22 mouse cellular contexts compared by ENCODE assay signal in genomic region chr9:83575403-83575802, GRCm38 (mm10). TPM values are rescaled to one million over a fixed set of nuclear protein-coding genes. Genes with fewer than 3 reads are reported as not detected.
DNase-seq lines count a peak whose midpoint lies in the region; ATAC-seq and TF ChIP-seq lines count a peak whose summit lies in the region.
"Had no signal": no experiment of that assay in that cellular context is flagged by ENCODE, and none has a peak within 500 bp of the region (broad histone marks: within the 10 kb centered on the region; RNA-seq: fewer than 3 reads in every experiment).

No protein-coding gene starts in this region.

- H3K4me1 ChIP-seq in liver, adult 2 months (ENCODE audit: control insufficient read depth, insufficient read depth, low read length), result peaks cover 14% of the 10 kb centered on the region
- H3K4me1 ChIP-seq in liver, embryonic 11.5 days (replicated peaks; ENCODE audit: control insufficient read depth, insufficient read depth, low read length), result peaks cover 3% of the 10 kb centered on the region; the same call in 1 of the 2 replicates
- H3K4me1 ChIP-seq in midbrain, embryonic 16.5 days (ENCODE audit: control insufficient read depth, insufficient read depth, low read length), result peaks cover 5% of the 10 kb centered on the region
- no peaks in the 10 kb centered on the region; the same call in 1 of the 2 replicates for H3K4me1 ChIP-seq in midbrain, embryonic 11.5 days (ENCODE audit: control insufficient read depth, insufficient read depth, low read length)
- H3K4me1 ChIP-seq in embryonic fibroblast, embryonic 13.5 days (ENCODE audit: control insufficient read depth, insufficient read depth, low read length), result peaks cover 32% of the 10 kb centered on the region
- H3K4me1 ChIP-seq: embryonic facial prominence, embryonic 15.5 days had no signal

- 31% methylated on average over 4 of the region's 4 CpGs for WGBS in liver, adult 2 months
- WGBS in liver, embryonic 11.5 days, result 72% methylated on average over 4 of the region's 4 CpGs
- 94% methylated on average over 4 of the region's 4 CpGs for WGBS in midbrain, embryonic 16.5 days
- WGBS in midbrain, embryonic 11.5 days, result 94% methylated on average over 4 of the region's 4 CpGs

- TF ChIP-seq POLR2A in liver, adult 2 months (IDR thresholded peaks at IDR 0.05; ENCODE audit: extremely low read depth, insufficient read depth, low read length), result no peak
- no peak for TF ChIP-seq POLR2A in embryonic fibroblast, embryonic 13.5 days (IDR thresholded peaks at IDR 0.05; ENCODE audit: low read depth, low read length)

- no peak overlapping the region for H3K9ac ChIP-seq in liver, adult 2 months (ENCODE audit: low read depth, low read length)
- no peak overlapping the region for H3K9ac ChIP-seq in liver, embryonic 11.5 days (ENCODE audit: low read depth, low read length)
- H3K9ac ChIP-seq in midbrain, embryonic 16.5 days (ENCODE audit: low read depth, low read length), result no peak overlapping the region
- no peak overlapping the region for H3K9ac ChIP-seq in midbrain, embryonic 11.5 days (ENCODE audit: low read length)
- H3K9ac ChIP-seq: embryonic facial prominence, embryonic 15.5 days; forebrain, embryonic 15.5 days; heart, embryonic 15.5 days; hindbrain, embryonic 14.5 days had no signal

- peaks cover 3% of the 10 kb centered on the region; the same call in 1 of the 2 replicates for H3K79me2 ChIP-seq in liver, adult 2 months (ENCODE audit: control insufficient read depth, insufficient read depth, low read length)

- H3K27ac ChIP-seq in liver, adult 2 months (replicated peaks; ENCODE audit: insufficient read depth, low read depth, low read length), result peak overlapping the region; percentile 57
- H3K27ac ChIP-seq in liver, embryonic 11.5 days (ENCODE audit: low read depth, low read length), result no peak overlapping the region
- H3K27ac ChIP-seq in midbrain, embryonic 16.5 days (ENCODE audit: low read length), result no peak overlapping the region
- no peak overlapping the region for H3K27ac ChIP-seq in midbrain, embryonic 11.5 days (ENCODE audit: low read depth, low read length)
- H3K27ac ChIP-seq in embryonic fibroblast, embryonic 13.5 days (ENCODE audit: insufficient read depth, low read length), result peak overlapping the region; percentile 37; the same call in 1 of the 2 replicates
- H3K27ac ChIP-seq: embryonic facial prominence, embryonic 15.5 days; forebrain, embryonic 15.5 days; heart, embryonic 10.5 days; hindbrain, embryonic 10.5 days; hindbrain, embryonic 14.5 days had no signal

- no peak for ATAC-seq in liver, embryonic 11.5 days (replicated peaks; ENCODE audit: low FRiP score)
- ATAC-seq in midbrain, embryonic 16.5 days, result 0 out of 2 replicates have a peak, but pooled peaks have one; percentile 8
- no peak for ATAC-seq in midbrain, embryonic 11.5 days (ENCODE audit: low FRiP score)
- ATAC-seq: CD4-positive, CD25-positive, alpha-beta regulatory T cell, adult 4 months; forebrain, embryonic 15.5 days had no signal

- H3K4me3 ChIP-seq in liver, adult 2 months (ENCODE audit: insufficient read depth, low read depth, low read length), result no peak overlapping the region
- no peak overlapping the region for H3K4me3 ChIP-seq in liver, embryonic 11.5 days (ENCODE audit: low read depth, low read length)
- H3K4me3 ChIP-seq in midbrain, embryonic 16.5 days (ENCODE audit: low read depth, low read length), result no peak overlapping the region
- no peak overlapping the region for H3K4me3 ChIP-seq in midbrain, embryonic 11.5 days (ENCODE audit: low read depth, low read length)
- no peak overlapping the region for H3K4me3 ChIP-seq in embryonic fibroblast, embryonic 13.5 days (ENCODE audit: insufficient read depth, low read length)
- H3K4me3 ChIP-seq: embryonic facial prominence, embryonic 15.5 days; forebrain, embryonic 15.5 days; heart, embryonic 10.5 days; heart, embryonic 15.5 days; hindbrain, embryonic 10.5 days had no signal

- TF ChIP-seq CTCF in liver, adult 2 months (IDR thresholded peaks at IDR 0.05; ENCODE audit: low read depth, low read length), result no peak
- TF ChIP-seq CTCF in embryonic fibroblast, embryonic 13.5 days (IDR thresholded peaks at IDR 0.05; ENCODE audit: borderline replicate concordance, insufficient read depth, low read length), result no peak

- H3K36me3 ChIP-seq in liver, adult 2 months (ENCODE audit: control insufficient read depth, insufficient read depth, low read length), result peaks cover 5% of the 10 kb centered on the region; the same call in 1 of the 2 replicates
- H3K36me3 ChIP-seq in liver, embryonic 11.5 days (ENCODE audit: control insufficient read depth, insufficient read depth, low read length), result no peaks in the 10 kb centered on the region
- no peaks in the 10 kb centered on the region for H3K36me3 ChIP-seq in midbrain, embryonic 16.5 days (ENCODE audit: control insufficient read depth, insufficient read depth, low read length)
- no peaks in the 10 kb centered on the region for H3K36me3 ChIP-seq in midbrain, embryonic 11.5 days (ENCODE audit: control insufficient read depth, insufficient read depth, low read length)
- H3K36me3 ChIP-seq: embryonic facial prominence, embryonic 15.5 days; forebrain, embryonic 15.5 days; G1E; heart, embryonic 10.5 days; heart, embryonic 15.5 days; hindbrain, embryonic 10.5 days had no signal

- H3K9me3 ChIP-seq in liver, embryonic 11.5 days (ENCODE audit: control insufficient read depth, low read length), result no peaks in the 10 kb centered on the region
- H3K9me3 ChIP-seq in midbrain, embryonic 16.5 days (replicated peaks; ENCODE audit: control insufficient read depth, low read length, poor library complexity, severe bottlenecking), result no peaks in the 10 kb centered on the region
- H3K9me3 ChIP-seq in midbrain, embryonic 11.5 days (ENCODE audit: control insufficient read depth, low read length), result no peaks in the 10 kb centered on the region
- H3K9me3 ChIP-seq: embryonic facial prominence, embryonic 15.5 days; forebrain, embryonic 15.5 days; G1E; heart, embryonic 10.5 days; heart, embryonic 15.5 days; hindbrain, embryonic 10.5 days had no signal

- no peaks in the 10 kb centered on the region for H3K27me3 ChIP-seq in liver, adult 2 months (ENCODE audit: control insufficient read depth, insufficient read depth, low read length)
- no peaks in the 10 kb centered on the region for H3K27me3 ChIP-seq in liver, embryonic 11.5 days (replicated peaks; ENCODE audit: control insufficient read depth, insufficient read depth, low read length)
- H3K27me3 ChIP-seq in midbrain, embryonic 16.5 days (ENCODE audit: control insufficient read depth, insufficient read depth, low read depth, low read length), result no peaks in the 10 kb centered on the region
- H3K27me3 ChIP-seq in midbrain, embryonic 11.5 days (ENCODE audit: control insufficient read depth, insufficient read depth, low read length), result no peaks in the 10 kb centered on the region
- H3K27me3 ChIP-seq: embryonic facial prominence, embryonic 15.5 days; forebrain, embryonic 15.5 days; heart, embryonic 15.5 days had no signal

- no peak overlapping the region for H3K4me2 ChIP-seq in liver, embryonic 11.5 days
- no peak overlapping the region for H3K4me2 ChIP-seq in midbrain, embryonic 16.5 days (ENCODE audit: low read length)
- no peak overlapping the region for H3K4me2 ChIP-seq in midbrain, embryonic 11.5 days
- H3K4me2 ChIP-seq: embryonic facial prominence, embryonic 15.5 days; forebrain, embryonic 15.5 days; heart, embryonic 15.5 days; hindbrain, embryonic 14.5 days had no signal

- peak; percentile 87 for DNase-seq in liver, adult 2 months (ENCODE audit: extremely low read depth, low read depth, low spot score)
- DNase-seq in liver, embryonic 11.5 days (ENCODE audit: low spot score), result no peak
- no peak for DNase-seq in midbrain, embryonic 11.5 days (ENCODE audit: low spot score, missing footprints)
- DNase-seq in kidney, adult 18-20 months, result no peak
- DNase-seq in kidney, postnatal 4 days, result no peak
- DNase-seq: adrenal gland, adult 8-10 months; B cell, adult 2 months; cerebellum, adult 18-20 months; cerebellum, postnatal 14 days; embryo, embryonic 11 days; gastrocnemius, postnatal 10 days; heart, adult 18-20 months had no signal

RNA-seq across cellular contexts. Expression of gene Sh3bgrl2, which starts 27.3 kb away (rescaled TPM):
- total RNA-seq in liver, adult 2 months (2014; rRNA removed), result 22.7 and 25.0 TPM in 2 replicates
- 8.4 and 9.6 TPM in 2 replicates for polyA plus RNA-seq in liver, adult 2 months (2012; rRNA removed)
- polyA plus RNA-seq in liver, embryonic 11.5 days (2014; fragmentation: Nextera tagmentation; extraction: Ambion mirVana), result 17.2 and 19.7 TPM in 2 replicates
- 8.4 and 10.3 TPM in 2 replicates for polyA plus RNA-seq in midbrain, embryonic 16.5 days (2015; fragmentation: Nextera tagmentation; extraction: Ambion mirVana)
- 10.1 and 12.2 TPM in 2 replicates for polyA plus RNA-seq in midbrain, embryonic 11.5 days (2014; fragmentation: Nextera tagmentation; extraction: Ambion mirVana)
- polyA plus RNA-seq in embryonic fibroblast, embryonic 13.5 days (2011; ENCODE audit: insufficient read length, low read depth, missing spikeins), result 14.4 and 18.4 TPM in 2 replicates
- polyA plus RNA-seq: G1E had no signal

Comparison
In these comparisons a context has a peak if more than half of its experiments do, and no peak if none do; other contexts are left out.
1. H3K27ac ChIP-seq: peak in liver, adult 2 months (single experiment) and embryonic fibroblast, embryonic 13.5 days (single experiment); none in liver, embryonic 11.5 days (single experiment), midbrain, embryonic 16.5 days (single experiment) and midbrain, embryonic 11.5 days (single experiment).